Mouse (Mus musculus) embryonic facial prominence, embryonic 11.5 days (tissue): ENCODE data around the gene Sept10. TPM values are rescaled to one million over a fixed set of nuclear protein-coding genes. Genes with fewer than 3 reads are reported as not detected.

Experiments
- ATAC-seq: fragments of 200-750 bp; cut with Nextera tagmentation; replicated peaks from 2 replicates; pipeline ENCODE4 v1.8.0; 2017; ENCODE audit warnings: low read depth; ENCODE audit not compliant: insufficient number of reproducible peaks, low FRiP score, low TSS enrichment
- DNase-seq: peaks from one replicate; pipeline ENCODE4 v3.0.0-alpha.2; 2015; ENCODE audit warnings: low spot score
- H3K27ac ChIP-seq: fragments of 300-500 bp; sonication (generic); replicated peaks from 2 replicates; pipeline ENCODE4 v1.5.1; 2014; ENCODE audit warnings: mild to moderate bottlenecking, low read depth, low read length, control low read depth
- H3K27me3 ChIP-seq: fragments of 300-500 bp; sonication (generic); 2 replicates; pipeline ENCODE4 v1.6.1; 2014; ENCODE audit warnings: mild to moderate bottlenecking, low read length, moderate library complexity, mixed read lengths; ENCODE audit not compliant: control insufficient read depth, insufficient read depth
- H3K36me3 ChIP-seq: fragments of 300-500 bp; sonication (generic); replicated peaks from 2 replicates; pipeline ENCODE4 v1.6.1; 2014; ENCODE audit warnings: low read depth, mild to moderate bottlenecking, low read length, moderate library complexity, mixed read lengths; ENCODE audit not compliant: control insufficient read depth, insufficient read depth
- H3K4me1 ChIP-seq: fragments of 300-500 bp; sonication (generic); 2 replicates; pipeline ENCODE4 v1.6.1; 2014; ENCODE audit warnings: low read length, mixed read lengths; ENCODE audit not compliant: control insufficient read depth, insufficient read depth
- H3K4me2 ChIP-seq: fragments of 300-500 bp; sonication (generic); 2 replicates; pipeline ENCODE4 v1.6.1; 2014; ENCODE audit warnings: low read depth, mild to moderate bottlenecking, control low read depth, low read length, moderate library complexity
- H3K4me3 ChIP-seq: fragments of 300-500 bp; sonication (generic); 2 replicates; pipeline ENCODE4 v1.5.1; 2014; ENCODE audit warnings: low read depth, low read length, control low read depth
- H3K9ac ChIP-seq: fragments of 300-500 bp; sonication (generic); replicated peaks from 2 replicates; pipeline ENCODE4 v1.6.1; 2014; ENCODE audit warnings: mild to moderate bottlenecking, control low read depth, low read length
- H3K9me3 ChIP-seq: fragments of 300-500 bp; sonication (generic); replicated peaks from 2 replicates; pipeline ENCODE4 v1.6.1; 2016; ENCODE audit warnings: mild to moderate bottlenecking, low read length, inconsistent platforms, mixed read lengths; ENCODE audit not compliant: control insufficient read depth
- WGBS: fragments of 180-500 bp; shearing (Covaris S2); extraction: QIAGEN DNeasy Blood & Tissue Kit; methylation state at CpG from one replicate; pipeline ENCODE4 v1.1.7; 2014; 5-methylcytosine and 5-hydroxymethylcytosine counted together
- polyA plus RNA-seq: library from polyadenylated mRNA; unstranded; fragments of >200 nt; fragmentation: Nextera tagmentation; extraction: Ambion mirVana; gene quantifications from 2 replicates; pipeline ENCODE4 v1.2.1, GENCODE M21; 2014

The Sept10 gene
- polyA plus RNA-seq, 1 experiment from 2014 or later: 50.5 TPM

DNA sequence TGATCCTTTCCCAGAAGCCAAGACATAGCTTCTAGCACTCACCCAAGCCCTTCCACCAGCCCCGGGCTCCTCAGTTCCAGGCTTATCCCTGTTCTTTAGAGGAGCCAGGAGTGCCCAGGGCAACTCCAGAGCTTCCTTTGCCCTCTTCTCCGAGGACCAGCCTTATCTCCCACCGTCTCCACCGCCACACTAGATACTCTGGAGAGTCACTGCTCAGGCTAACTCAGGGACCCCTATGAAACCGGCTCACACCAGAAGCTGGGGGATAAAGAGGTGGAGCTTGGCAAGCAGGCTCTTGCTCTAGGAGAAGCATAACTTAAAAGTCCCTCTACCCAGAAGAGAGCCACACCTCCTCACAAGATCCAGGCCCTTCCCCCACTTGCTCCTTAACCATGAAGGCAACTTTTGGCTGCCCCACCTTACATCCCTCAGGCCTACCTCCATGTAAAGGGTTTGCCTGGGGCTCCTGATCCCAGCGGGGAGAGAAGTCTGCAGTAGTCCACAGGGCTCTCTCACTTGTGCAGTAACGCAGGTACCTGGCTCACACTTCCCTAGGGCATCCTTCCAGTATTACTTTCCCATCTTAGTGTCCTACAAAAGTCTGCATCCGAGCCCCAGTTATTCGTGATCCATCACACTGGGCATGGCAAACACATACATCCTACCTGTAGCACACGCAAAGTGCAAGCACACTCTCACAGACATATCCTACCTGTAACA, 70.5 kb downstream of the Sept10 start:
- 85% methylated on average over 10 of the region's 10 CpGs for WGBS
- Histone ChIP-seq H3K27me3 (no peaks in the 10 kb centered on the region), H3K9ac (no peak overlapping the region), H3K4me2 (no peak overlapping the region), H3K9me3 (no peaks in the 10 kb centered on the region), H3K4me1 (no peaks in the 10 kb centered on the region), H3K27ac (no peak overlapping the region), H3K36me3 (no peaks in the 10 kb centered on the region), H3K4me3 (no peak overlapping the region)
- DNase-seq: no peak
- no peak for ATAC-seq

GRCm38 (mm10) chr10:59149956-59150383, 71.7 kb downstream of the Sept10 start:
- Histone ChIP-seq H3K9me3 (no peaks in the 10 kb centered on the region), H3K36me3 (no peaks in the 10 kb centered on the region), H3K4me2 (no peak overlapping the region), H3K9ac (no peak overlapping the region), H3K4me1 (no peaks in the 10 kb centered on the region), H3K27me3 (no peaks in the 10 kb centered on the region), H3K4me3 (no peak overlapping the region), H3K27ac (no peak overlapping the region)
- 0 out of 2 replicates have a peak, but pooled peaks have one; percentile 48 for ATAC-seq
- WGBS: 16% methylated on average over 8 of the region's 8 CpGs
- DNase-seq: peak; percentile 78

DNA sequence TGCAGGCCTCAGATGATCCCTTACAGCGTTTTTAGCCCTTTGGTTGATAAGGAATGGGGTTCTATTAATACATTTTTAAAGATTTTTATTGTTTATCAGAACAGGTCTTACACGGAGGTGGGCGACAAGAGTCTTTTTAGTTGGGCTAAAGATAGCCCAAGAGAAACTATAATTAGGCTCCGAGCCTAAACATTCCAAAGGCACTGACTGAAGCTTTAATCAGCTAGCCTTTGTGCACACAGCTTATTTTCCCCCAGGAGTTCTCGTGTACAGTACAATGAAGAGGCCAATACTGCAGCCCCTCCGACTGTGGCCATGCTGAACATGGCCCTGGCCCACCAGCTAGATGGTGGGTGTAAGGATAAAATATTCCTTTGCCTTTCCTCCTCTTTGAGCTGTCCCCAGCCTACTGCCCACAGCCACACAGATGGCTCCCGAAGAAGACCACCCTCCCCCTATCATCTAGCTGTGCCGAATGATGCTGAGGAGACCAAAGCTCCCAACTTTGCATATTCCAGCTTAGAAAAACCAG, 88.1 kb downstream of the Sept10 start:
- Histone ChIP-seq H3K9ac (no peak overlapping the region), H3K27me3 (no peaks in the 10 kb centered on the region), H3K4me2 (no peak overlapping the region), H3K36me3 (no peaks in the 10 kb centered on the region), H3K4me1 (no peaks in the 10 kb centered on the region), H3K9me3 (no peaks in the 10 kb centered on the region), H3K4me3 (no peak overlapping the region), H3K27ac (no peak overlapping the region)
- ATAC-seq: no peak
- 69% methylated on average over 8 of the region's 8 CpGs for WGBS
- no peak for DNase-seq

DNA sequence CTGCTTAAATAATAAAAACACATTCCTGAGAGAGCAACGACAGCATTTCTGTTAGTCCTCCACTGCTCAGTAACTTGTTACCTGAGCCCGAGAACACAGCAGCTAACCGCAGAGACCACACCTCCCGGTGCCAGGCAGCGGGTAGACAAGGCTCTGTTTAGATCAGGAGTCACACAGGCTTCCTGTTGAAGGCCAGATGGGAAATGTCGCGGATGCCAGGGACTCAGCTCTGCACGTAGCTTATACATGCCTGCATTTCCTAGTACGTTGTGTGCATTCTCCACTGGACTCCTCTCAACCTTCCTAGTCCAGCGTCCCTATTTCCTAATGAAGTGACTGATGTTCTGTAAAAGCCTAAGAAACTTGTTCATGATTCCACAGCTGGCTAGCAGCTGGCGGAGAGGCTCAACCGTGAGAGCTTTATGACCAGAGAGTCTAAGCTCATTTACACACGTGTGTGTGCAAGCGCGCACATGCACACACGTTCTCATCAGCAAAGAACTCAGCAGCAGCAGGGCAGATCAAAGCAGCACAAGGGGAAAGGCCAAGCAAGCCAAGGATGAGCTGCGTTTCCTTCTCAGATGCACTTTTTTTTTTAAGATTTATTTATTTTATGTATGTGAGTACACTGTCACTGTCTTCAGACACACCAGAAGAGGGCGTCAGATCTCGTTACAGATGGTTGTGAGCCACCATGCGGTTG, 89.6 kb downstream of the Sept10 start:
- H3K4me2 ChIP-seq: no peak overlapping the region
- no peak overlapping the region for H3K27ac ChIP-seq
- H3K4me3 ChIP-seq: no peak overlapping the region
- ATAC-seq (no peak), DNase-seq (peak; percentile 22)
- no peaks in the 10 kb centered on the region for H3K4me1 ChIP-seq
- H3K9ac ChIP-seq: no peak overlapping the region
- no peaks in the 10 kb centered on the region for H3K36me3 ChIP-seq
- H3K9me3 ChIP-seq: no peaks in the 10 kb centered on the region
- no peaks in the 10 kb centered on the region for H3K27me3 ChIP-seq
- 69% methylated on average over 20 of the region's 20 CpGs for WGBS

DNA sequence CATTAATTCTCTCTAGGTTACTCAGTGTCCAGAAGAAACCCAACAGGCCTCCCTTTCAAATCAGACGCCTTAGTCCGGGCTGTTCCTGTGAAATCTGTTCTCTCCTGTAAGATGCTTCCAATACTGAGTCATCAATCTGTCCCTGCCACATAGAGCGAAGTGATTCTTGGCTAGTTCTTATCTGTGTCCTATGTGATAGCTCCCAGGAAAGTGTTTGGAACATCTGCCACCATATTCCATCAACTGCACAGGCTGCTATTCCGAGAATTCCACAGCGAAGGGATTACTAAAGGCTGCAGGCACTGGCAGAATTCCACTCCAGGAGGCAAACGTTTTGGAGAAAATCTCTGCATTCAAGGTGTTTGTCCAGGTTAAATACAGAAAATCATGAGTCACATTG, 94.0 kb downstream of the Sept10 start:
- WGBS: 83% methylated on average over 6 of the region's 6 CpGs
- no peak overlapping the region for H3K9ac ChIP-seq
- no peaks in the 10 kb centered on the region for H3K9me3 ChIP-seq
- H3K27ac ChIP-seq: no peak overlapping the region
- H3K27me3 ChIP-seq: no peaks in the 10 kb centered on the region
- DNase-seq: no peak
- no peak overlapping the region for H3K4me2 ChIP-seq
- no peak overlapping the region for H3K4me3 ChIP-seq
- H3K36me3 ChIP-seq: no peaks in the 10 kb centered on the region
- ATAC-seq: no peak
- H3K4me1 ChIP-seq: no peaks in the 10 kb centered on the region

DNA sequence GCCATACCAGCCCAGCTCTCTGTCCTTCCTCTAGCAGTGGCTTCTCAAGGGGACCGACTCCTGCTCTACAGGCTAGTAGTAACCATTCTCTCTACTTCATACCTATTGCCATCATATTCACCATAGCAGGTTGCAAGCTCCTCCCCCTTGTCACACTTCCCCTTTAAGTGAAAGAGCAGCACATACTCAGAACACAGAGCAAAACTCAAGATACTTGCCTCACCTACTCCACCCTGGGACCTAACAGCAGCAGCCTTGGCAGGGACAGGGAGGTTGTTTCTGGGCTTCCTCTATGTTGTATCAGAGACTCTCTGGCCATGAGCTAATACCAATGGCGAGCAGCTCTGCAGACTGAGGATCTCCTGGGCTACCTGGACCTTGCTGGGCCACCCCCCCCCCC, 96.2 kb downstream of the Sept10 start:
- ATAC-seq (no peak), DNase-seq (no peak)
- Histone ChIP-seq H3K9ac (no peak overlapping the region), H3K4me2 (no peak overlapping the region), H3K27me3 (no peaks in the 10 kb centered on the region), H3K4me3 (no peak overlapping the region), H3K9me3 (no peaks in the 10 kb centered on the region), H3K27ac (no peak overlapping the region), H3K4me1 (no peaks in the 10 kb centered on the region), H3K36me3 (no peaks in the 10 kb centered on the region)
- 88% methylated on average over 2 of the region's 2 CpGs for WGBS

DNA sequence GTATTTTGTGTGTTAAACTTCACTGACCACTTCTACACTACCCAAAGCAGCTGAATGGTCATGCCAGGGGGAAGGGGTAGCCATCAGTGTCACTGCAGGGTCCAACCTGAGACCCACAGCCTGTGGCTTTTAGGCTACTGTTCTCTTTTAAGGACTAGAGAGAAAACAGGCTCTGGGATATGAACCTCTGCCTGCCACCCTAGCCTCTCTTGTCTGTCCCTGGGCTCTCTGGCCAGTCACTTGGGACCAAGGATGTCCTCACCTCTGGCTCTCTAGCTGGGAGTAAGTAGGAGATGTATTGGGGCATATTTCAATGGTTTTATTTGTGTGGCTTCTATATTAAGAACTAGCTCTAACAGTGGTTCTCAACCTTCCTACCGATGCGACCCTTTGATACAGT, 101.8 kb downstream of the Sept10 start:
- WGBS: 96% methylated on average over 2 of the region's 2 CpGs
- Histone ChIP-seq H3K4me1 (no peaks in the 10 kb centered on the region), H3K4me2 (no peak overlapping the region), H3K9ac (no peak overlapping the region), H3K27ac (no peak overlapping the region), H3K27me3 (no peaks in the 10 kb centered on the region), H3K36me3 (no peaks in the 10 kb centered on the region), H3K9me3 (no peaks in the 10 kb centered on the region), H3K4me3 (no peak overlapping the region)
- ATAC-seq: no peak
- DNase-seq: no peak

GRCm38 (mm10) chr10:59119001-59119400, 102.6 kb downstream of the Sept10 start:
- Histone ChIP-seq H3K9me3 (no peaks in the 10 kb centered on the region), H3K4me2 (no peak overlapping the region), H3K27ac (no peak overlapping the region), H3K4me1 (no peaks in the 10 kb centered on the region), H3K36me3 (no peaks in the 10 kb centered on the region), H3K9ac (no peak overlapping the region), H3K4me3 (no peak overlapping the region), H3K27me3 (no peaks in the 10 kb centered on the region)
- ATAC-seq (no peak), DNase-seq (no peak)
- 92% methylated on average over 1 of the region's 1 CpGs for WGBS
